Mouse (Mus musculus) liver, embryonic 11.5 days (tissue): ENCODE data around the gene Pdzrn3. TPM values are rescaled to one million over a fixed set of nuclear protein-coding genes. Genes with fewer than 3 reads are reported as not detected.

Experiments used
- ATAC-seq: fragments of 200-750 bp; cut with Nextera tagmentation; replicated peaks from 2 replicates; pipeline ENCODE4 v1.8.0; 2017; ENCODE audit warnings: moderate number of reproducible peaks, mild to moderate bottlenecking, moderate TSS enrichment, moderate library complexity; ENCODE audit not compliant: low FRiP score
- DNase-seq: peaks from one replicate; pipeline ENCODE4 v3.0.0-alpha.2; 2017; ENCODE audit warnings: low spot score
- H3K27ac ChIP-seq: fragments of 300-500 bp; sonication (generic); 2 replicates; pipeline ENCODE4 v1.5.1; 2014; ENCODE audit warnings: mild to moderate bottlenecking, low read depth, low read length, control low read depth
- H3K27me3 ChIP-seq: fragments of 300-500 bp; sonication (generic); replicated peaks from 2 replicates; pipeline ENCODE4 v1.6.1; 2014; ENCODE audit warnings: low read length, mixed read lengths; ENCODE audit not compliant: control insufficient read depth, insufficient read depth
- H3K36me3 ChIP-seq: fragments of 300-500 bp; sonication (generic); 2 replicates; pipeline ENCODE4 v1.6.1; 2014; ENCODE audit warnings: mild to moderate bottlenecking, low read length, moderate library complexity, mixed read lengths; ENCODE audit not compliant: control insufficient read depth, insufficient read depth
- H3K4me1 ChIP-seq: fragments of 300-500 bp; sonication (generic); replicated peaks from 2 replicates; pipeline ENCODE4 v1.6.1; 2014; ENCODE audit warnings: low read length, mixed read lengths; ENCODE audit not compliant: control insufficient read depth, insufficient read depth
- H3K4me2 ChIP-seq: fragments of 300-500 bp; sonication (generic); 2 replicates; pipeline ENCODE4 v1.6.1; 2014; ENCODE audit warnings: mild to moderate bottlenecking, control low read depth, moderate library complexity
- H3K4me3 ChIP-seq: fragments of 300-500 bp; sonication (generic); 2 replicates; pipeline ENCODE4 v1.5.1; 2014; ENCODE audit warnings: low read depth, low read length, control low read depth
- H3K9ac ChIP-seq: fragments of 300-500 bp; sonication (generic); 2 replicates; pipeline ENCODE4 v1.6.1; 2014; ENCODE audit warnings: low read depth, low read length, control low read depth
- H3K9me3 ChIP-seq: fragments of 300-500 bp; sonication (generic); 2 replicates; pipeline ENCODE4 v1.6.1; 2016; ENCODE audit warnings: low read length, inconsistent platforms, mixed read lengths; ENCODE audit not compliant: control insufficient read depth
- WGBS: fragments of 180-500 bp; shearing (Covaris S2); extraction: QIAGEN DNeasy Blood & Tissue Kit; methylation state at CpG from one replicate; pipeline ENCODE4 v1.1.7; 2014; 5-methylcytosine and 5-hydroxymethylcytosine counted together
- polyA plus RNA-seq: library from polyadenylated mRNA; unstranded; fragments of >200 nt; fragmentation: Nextera tagmentation; extraction: Ambion mirVana; gene quantifications from 2 replicates; pipeline ENCODE4 v1.2.1, GENCODE M21; 2014

Pdzrn3 gene
- polyA plus RNA-seq, 1 experiment from 2014 or later = 4.8 TPM

DNA sequence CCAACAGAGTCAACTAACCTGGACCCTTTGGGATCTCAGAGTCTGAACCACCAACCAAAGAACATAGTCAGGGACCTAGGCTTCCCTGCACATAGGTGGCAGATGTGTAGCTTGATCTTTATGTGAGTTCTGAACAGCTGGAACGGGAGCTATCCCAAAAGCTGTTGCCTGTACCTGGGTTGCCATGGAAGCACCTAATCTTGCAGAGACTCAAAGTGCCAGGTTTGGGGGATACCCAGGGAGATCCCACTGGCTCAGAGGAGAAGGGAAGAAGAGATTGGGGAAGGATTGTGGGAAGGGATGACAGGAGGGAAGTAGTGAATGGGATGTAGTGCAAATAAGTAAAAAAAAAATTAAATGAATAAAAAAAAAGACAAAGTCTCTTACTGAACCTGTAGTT lies 268.7 kb downstream of the Pdzrn3 start:
- 72% methylated on average over 1 of the region's 1 CpGs for WGBS
- ATAC-seq (no peak), DNase-seq (no peak)
- Histone ChIP-seq H3K27me3 (no peaks in the 10 kb centered on the region), H3K4me3 (no peak overlapping the region), H3K27ac (no peak overlapping the region), H3K4me1 (no peaks in the 10 kb centered on the region), H3K36me3 (no peaks in the 10 kb centered on the region), H3K9me3 (no peaks in the 10 kb centered on the region), H3K4me2 (no peak overlapping the region), H3K9ac (no peak overlapping the region)

DNA sequence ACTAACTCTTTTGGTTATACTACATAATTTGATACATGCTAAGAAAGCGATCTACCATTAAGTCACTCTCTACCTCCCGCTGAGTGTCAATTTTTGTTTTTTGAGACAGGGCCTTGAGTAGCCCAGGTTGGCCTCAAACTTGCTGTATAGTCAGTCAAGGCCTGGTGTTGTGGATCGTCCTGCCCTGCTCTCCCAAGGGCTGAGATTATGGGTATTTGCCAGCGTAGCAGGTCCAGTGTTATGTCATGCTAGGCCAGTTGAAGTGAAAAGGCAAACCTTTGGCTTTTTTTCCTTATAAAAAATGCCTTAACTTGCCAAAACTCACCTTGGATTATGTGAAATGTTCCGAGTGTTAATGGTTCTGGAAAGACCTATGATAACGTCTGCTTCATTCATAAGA lies 274.2 kb downstream of the Pdzrn3 start:
- no peaks in the 10 kb centered on the region for H3K4me1 ChIP-seq
- H3K4me3 ChIP-seq = no peak overlapping the region
- H3K4me2 ChIP-seq = no peak overlapping the region
- no peak overlapping the region for H3K9ac ChIP-seq
- no peaks in the 10 kb centered on the region for H3K27me3 ChIP-seq
- H3K27ac ChIP-seq = no peak overlapping the region
- DNase-seq = no peak
- 84% methylated on average over 6 of the region's 6 CpGs for WGBS
- H3K9me3 ChIP-seq = no peaks in the 10 kb centered on the region
- ATAC-seq = no peak
- no peaks in the 10 kb centered on the region for H3K36me3 ChIP-seq

DNA sequence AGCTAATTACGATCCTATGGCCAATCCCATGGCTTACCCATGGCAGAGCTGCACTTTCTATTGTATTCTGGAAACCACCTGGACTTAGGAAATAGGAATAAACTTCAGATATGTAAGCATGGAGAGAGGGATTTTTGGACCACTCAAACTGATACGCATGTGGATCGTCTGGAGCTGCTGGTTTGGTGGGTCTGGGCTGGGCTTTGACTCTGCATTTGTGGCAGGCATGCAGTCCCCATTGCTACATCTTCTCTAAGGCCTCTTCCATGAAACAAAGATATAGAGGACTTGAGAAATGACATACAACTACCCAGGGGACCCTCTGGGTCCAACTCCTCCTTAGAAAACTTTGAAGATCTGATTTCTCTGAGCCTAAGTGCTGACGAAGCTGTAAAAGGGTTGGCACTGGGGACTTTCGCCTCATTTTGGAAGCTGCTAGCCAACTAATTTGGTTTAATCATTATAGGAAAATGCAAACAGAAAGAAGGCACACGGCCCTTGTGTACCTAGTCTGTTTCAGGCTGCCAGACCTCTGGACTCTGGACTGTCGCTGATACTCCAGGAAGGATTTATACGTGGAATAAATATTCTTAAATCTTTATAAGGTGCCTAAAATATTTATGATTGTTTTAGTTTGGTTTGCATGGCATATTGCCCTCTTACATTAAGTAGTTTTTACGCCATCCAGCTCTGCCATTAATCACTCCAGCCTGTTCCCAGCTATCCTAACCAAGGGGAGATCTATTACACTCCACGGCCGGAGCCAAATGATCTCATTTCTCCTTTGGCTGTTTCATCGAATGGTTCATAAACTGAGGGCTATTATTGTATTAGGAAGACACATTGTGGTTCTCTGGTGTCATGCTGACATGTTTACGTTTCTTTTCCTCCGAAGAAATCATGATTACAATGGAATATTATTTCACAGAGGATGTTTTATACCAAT lies 275.7 kb downstream of the Pdzrn3 start:
- H3K27ac ChIP-seq = no peak overlapping the region
- no peaks in the 10 kb centered on the region for H3K4me1 ChIP-seq
- WGBS = 67% methylated on average over 14 of the region's 14 CpGs
- ATAC-seq = peak; percentile 74; the same call in 1 of the 2 replicates
- no peak overlapping the region for H3K4me3 ChIP-seq
- no peaks in the 10 kb centered on the region for H3K9me3 ChIP-seq
- DNase-seq = no peak
- H3K4me2 ChIP-seq = no peak overlapping the region
- no peaks in the 10 kb centered on the region for H3K36me3 ChIP-seq
- H3K27me3 ChIP-seq = no peaks in the 10 kb centered on the region
- no peak overlapping the region for H3K9ac ChIP-seq
